ENCODE assay signal across 11 mouse cellular contexts in the genomic region with DNA sequence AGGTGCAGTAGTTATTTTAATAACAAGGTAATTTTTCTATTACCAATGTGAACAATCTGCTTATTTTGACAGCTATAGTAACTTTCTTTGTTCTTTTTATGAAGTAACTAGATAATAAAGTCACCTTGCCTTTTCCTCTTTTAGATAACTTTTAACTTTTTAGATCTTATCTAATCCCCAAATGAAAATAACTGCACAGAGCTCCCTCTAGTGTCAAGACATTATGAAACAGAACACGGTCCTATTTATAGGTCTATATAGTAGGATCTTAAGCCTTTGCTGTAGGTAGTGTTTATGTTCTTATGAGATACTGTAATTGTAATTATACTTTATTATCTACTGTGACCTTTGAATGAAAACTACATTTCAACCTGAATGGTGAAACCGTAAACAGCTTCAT. TPM values are rescaled to one million over a fixed set of nuclear protein-coding genes. Genes with fewer than 3 reads are reported as not detected.
A peak's percentile ranks its signal among the peaks of the same experiment; 100 is the strongest.
DNase-seq lines count a peak whose midpoint lies in the region; ATAC-seq and TF ChIP-seq lines count a peak whose summit lies in the region.
"Had no signal": no experiment of that assay in that cellular context is flagged by ENCODE, and none has a peak within 500 bp of the region (broad histone marks: within the 10 kb centered on the region; RNA-seq: fewer than 3 reads in every experiment).

No protein-coding gene starts in this region.

- no peak overlapping the region for H3K4me3 ChIP-seq in lung, postnatal 0 days (ENCODE audit: low read depth, low read length)
- H3K4me3 ChIP-seq in lung, adult 2 months (replicated peaks; ENCODE audit: extremely low read depth, low read depth, low read length), result no peak overlapping the region
- H3K4me3 ChIP-seq: embryonic facial prominence, embryonic 15.5 days; limb, embryonic 13.5 days had no signal

- no peaks in the 10 kb centered on the region for H3K9me3 ChIP-seq in lung, postnatal 0 days (ENCODE audit: low read length)
- H3K9me3 ChIP-seq: embryonic facial prominence, embryonic 15.5 days; limb, embryonic 13.5 days had no signal

- H3K4me1 ChIP-seq in lung, postnatal 0 days (ENCODE audit: insufficient read depth, low read depth, low read length), result no peaks in the 10 kb centered on the region
- H3K4me1 ChIP-seq in lung, adult 2 months (ENCODE audit: control insufficient read depth, insufficient read depth, low read length), result no peaks in the 10 kb centered on the region
- H3K4me1 ChIP-seq: embryonic facial prominence, embryonic 15.5 days; limb, embryonic 13.5 days had no signal

- no peak for TF ChIP-seq POLR2A in lung, adult 2 months (IDR thresholded peaks at IDR 0.05; ENCODE audit: borderline replicate concordance, extremely low read depth, low read depth, low read length)

- peak; percentile 65 for TF ChIP-seq CTCF in lung, postnatal 0 days (IDR thresholded peaks at IDR 0.05)
- no peak for TF ChIP-seq CTCF in lung, adult 2 months (IDR thresholded peaks at IDR 0.05; ENCODE audit: insufficient read depth, low read length)

- WGBS in lung, postnatal 0 days, result 48% methylated on average over 2 of the region's 2 CpGs
- 52% methylated on average over 2 of the region's 2 CpGs for WGBS in lung, adult 2 months

- no peak overlapping the region for H3K27ac ChIP-seq in lung, postnatal 0 days (ENCODE audit: low read length)
- H3K27ac ChIP-seq: embryonic facial prominence, embryonic 15.5 days; limb, embryonic 13.5 days had no signal

- peak; percentile 33 for DNase-seq in gastrocnemius, adult 18-20 months (ENCODE audit: low spot score)
- DNase-seq in gastrocnemius, adult 8-10 months (ENCODE audit: low spot score in 2 of 2), result no peak
- peak; percentile 75 for DNase-seq in lung, postnatal 0 days (ENCODE audit: low spot score)
- DNase-seq in lung, adult 2 months, result no peak
- DNase-seq in brain, adult 2 months (ENCODE audit: low read depth, low spot score), result peak; percentile 73
- DNase-seq in retina, postnatal 1 day, result peak; percentile 52
- no peak for DNase-seq in testis, postnatal 10 days (ENCODE audit: low spot score)
- no peak for DNase-seq in layer of hippocampus, adult 8-10 months (ENCODE audit: low spot score in 2 of 2)
- DNase-seq: heart, postnatal 14 days had no signal

- TF ChIP-seq EP300 in lung, postnatal 0 days (IDR thresholded peaks at IDR 0.05), result no peak

- H3K27me3 ChIP-seq in lung, postnatal 0 days (replicated peaks; ENCODE audit: insufficient read depth, low read length), result no peaks in the 10 kb centered on the region
- H3K27me3 ChIP-seq: embryonic facial prominence, embryonic 15.5 days; limb, embryonic 13.5 days had no signal

- ATAC-seq in lung, postnatal 0 days, result no peak

- H3K4me2 ChIP-seq in lung, postnatal 0 days (replicated peaks; ENCODE audit: low read depth, low read length), result no peak overlapping the region
- H3K4me2 ChIP-seq: embryonic facial prominence, embryonic 15.5 days; limb, embryonic 13.5 days had no signal

- no peak overlapping the region for H3K9ac ChIP-seq in lung, postnatal 0 days (replicated peaks; ENCODE audit: low read depth)
- H3K9ac ChIP-seq: embryonic facial prominence, embryonic 15.5 days; limb, embryonic 13.5 days had no signal

- peaks cover 23% of the 10 kb centered on the region; the same call in 1 of the 2 replicates for H3K36me3 ChIP-seq in lung, postnatal 0 days (ENCODE audit: insufficient read depth, low read length)

RNA-seq across cellular contexts. Expression of a gene that starts 41.0 kb away (rescaled TPM):
- total RNA-seq in gastrocnemius, adult 18-20 months (2021), result 10 to 100 TPM; 21.6 to 26.4 TPM
- total RNA-seq in gastrocnemius, adult 8-10 months (2022), result 10 to 100 TPM; 20.2 to 24.6 (median 22.5) TPM
- 75.1 and 82.2 TPM in 2 replicates for polyA plus RNA-seq in lung, postnatal 0 days (2015; fragmentation: Nextera tagmentation; extraction: Ambion mirVana)
- 32.3 and 33.5 TPM in 2 replicates for polyA plus RNA-seq in lung, adult 2 months (2012; rRNA removed)
- total RNA-seq in layer of hippocampus, adult 8-10 months (2022), result 10 to 100 TPM; 56.4 to 66.4 (median 63.2) TPM

Comparison
In these comparisons a context has a peak if more than half of its experiments do, and no peak if none do; other contexts are left out.
1. DNase-seq: peak in gastrocnemius, adult 18-20 months (single experiment), lung, postnatal 0 days (single experiment), brain, adult 2 months (single experiment) and retina, postnatal 1 day (single experiment); none in gastrocnemius, adult 8-10 months (0 of 2), lung, adult 2 months (single experiment), testis, postnatal 10 days (single experiment) and layer of hippocampus, adult 8-10 months (0 of 2).